Mouse (Mus musculus) liver, postnatal 0 days (tissue): ENCODE data around the gene Gpatch2l.

Experiments
- CTCF ChIP-seq: sonication (generic); IDR thresholded peaks from 2 replicates; pipeline ENCODE4 v1.5.1; 2016; ENCODE audit warnings: antibody characterized with exemption, low read depth
- EP300 ChIP-seq: IDR thresholded peaks from 2 replicates; pipeline ENCODE4 v1.6.1; 2016; ENCODE audit warnings: antibody characterized with exemption, low read depth, mild to moderate bottlenecking

GRCm38 (mm10) chr12:86220200-86221021 is 21.2 kb upstream of the Gpatch2l start:
- TF ChIP-seq CTCF (no peak), EP300 (no peak)
